Mouse (Mus musculus) liver, embryonic 15.5 days (tissue): ENCODE measurements around the gene Ephb3. TPM values are rescaled to one million over a fixed set of nuclear protein-coding genes. Genes with fewer than 3 reads are reported as not detected.
"Not testable (repeated sequence)": the region's sequence is repeated elsewhere in the genome, so short reads cannot be mapped to it uniquely, and the experiment has no call there.

Source experiments
- ATAC-seq: fragments of 200-750 bp; cut with Nextera tagmentation; 2 replicates; pipeline ENCODE4 v1.8.0; 2017; ENCODE audit warnings: moderate number of reproducible peaks, mild to moderate bottlenecking, moderate library complexity; ENCODE audit not compliant: insufficient read depth
- H3K27ac ChIP-seq: fragments of 300-500 bp; sonication (generic); replicated peaks from 2 replicates; pipeline ENCODE4 v1.5.1; 2015; ENCODE audit warnings: mild to moderate bottlenecking, inconsistent platforms
- H3K27me3 ChIP-seq: fragments of 300-500 bp; sonication (generic); 2 replicates; pipeline ENCODE4 v1.6.1; 2015; ENCODE audit warnings: mild to moderate bottlenecking, inconsistent platforms
- H3K36me3 ChIP-seq: fragments of 300-500 bp; sonication (generic); replicated peaks from 2 replicates; pipeline ENCODE4 v1.6.1; 2015; ENCODE audit warnings: moderate library complexity, mild to moderate bottlenecking, inconsistent platforms
- H3K4me1 ChIP-seq: fragments of 300-500 bp; sonication (generic); replicated peaks from 2 replicates; pipeline ENCODE4 v1.6.1; 2015; ENCODE audit warnings: inconsistent platforms
- H3K4me2 ChIP-seq: fragments of 300-500 bp; sonication (generic); 2 replicates; pipeline ENCODE4 v1.6.1; 2015; ENCODE audit warnings: moderate library complexity, mild to moderate bottlenecking, inconsistent platforms
- H3K4me3 ChIP-seq: fragments of 300-500 bp; sonication (generic); replicated peaks from 2 replicates; pipeline ENCODE4 v1.5.1; 2015; ENCODE audit warnings: mild to moderate bottlenecking, inconsistent platforms
- H3K9ac ChIP-seq: fragments of 300-500 bp; sonication (generic); 2 replicates; pipeline ENCODE4 v1.6.1; 2015; ENCODE audit warnings: moderate library complexity, mild to moderate bottlenecking, inconsistent platforms
- H3K9me3 ChIP-seq: fragments of 300-500 bp; sonication (generic); replicated peaks from 2 replicates; pipeline ENCODE4 v1.6.1; 2016; ENCODE audit warnings: inconsistent platforms
- WGBS: fragments of 180-500 bp; shearing (Covaris S2); methylation state at CpG from one replicate; pipeline ENCODE4 v1.1.7; 2015; ENCODE audit warnings: mixed read lengths; ENCODE audit not compliant: insufficient replicate concordance; 5-methylcytosine and 5-hydroxymethylcytosine counted together
- polyA plus RNA-seq: library from polyadenylated mRNA; unstranded; fragments of >200 nt; fragmentation: Nextera tagmentation; extraction: Ambion mirVana; gene quantifications from 2 replicates; pipeline ENCODE4 v1.2.1, GENCODE M21; 2015

Ephb3 gene
- 0.52 and 0.61 TPM in 2 replicates for polyA plus RNA-seq

- H3K9me3 ChIP-seq, result no peaks in the 10 kb centered on the region
- no peak within 1 kb of the TSS for H3K9ac ChIP-seq
- H3K27me3 ChIP-seq, result peaks cover 88% of the 10 kb centered on the region
- peak within 1 kb of the TSS; percentile 68 for H3K4me2 ChIP-seq
- 1% methylated on average over 51 of the region's 51 CpGs for WGBS
- peaks cover 10% of the 10 kb centered on the region for H3K4me1 ChIP-seq
- peak; percentile 91 for ATAC-seq
- H3K36me3 ChIP-seq, result no peaks in the 10 kb centered on the region
- H3K27ac ChIP-seq, result no peak within 1 kb of the TSS
- peak within 1 kb of the TSS; percentile 51 for H3K4me3 ChIP-seq
These were observed at the start of gene Ephb3 for GRCm38 (mm10) chr16:21204367-21205092. Gene Ephb3 (plus strand): TSS chr16:21204755.

GRCm38 (mm10) chr16:21156261-21156660 is 48.3 kb upstream of the Ephb3 start:
- H3K9ac ChIP-seq, H3K9me3 ChIP-seq, ATAC-seq, H3K27me3 ChIP-seq, H3K4me3 ChIP-seq, H3K27ac ChIP-seq, H3K4me2 ChIP-seq, H3K36me3 ChIP-seq, H3K4me1 ChIP-seq: not testable (repeated sequence)

- not testable (repeated sequence) for H3K4me3 ChIP-seq, H3K36me3 ChIP-seq, H3K27ac ChIP-seq, H3K27me3 ChIP-seq, H3K9ac ChIP-seq, H3K9me3 ChIP-seq, H3K4me1 ChIP-seq, ATAC-seq, H3K4me2 ChIP-seq
- 73% methylated on average over 1 of the region's 1 CpGs for WGBS
These were observed 45.3 kb upstream of the Ephb3 start for GRCm38 (mm10) chr16:21159226-21159625.

- not testable (repeated sequence) for H3K4me2 ChIP-seq, H3K4me3 ChIP-seq, H3K27ac ChIP-seq, H3K9ac ChIP-seq, H3K9me3 ChIP-seq, ATAC-seq, H3K36me3 ChIP-seq, H3K27me3 ChIP-seq, H3K4me1 ChIP-seq
- 40% methylated on average over 3 of the region's 3 CpGs for WGBS
These were observed 41.1 kb upstream of the Ephb3 start for GRCm38 (mm10) chr16:21163423-21163822.

GRCm38 (mm10) chr16:21165343-21166220 is 39.0 kb upstream of the Ephb3 start:
- ATAC-seq, H3K27ac ChIP-seq, H3K4me2 ChIP-seq, H3K4me1 ChIP-seq, H3K9me3 ChIP-seq, H3K9ac ChIP-seq, H3K4me3 ChIP-seq, H3K36me3 ChIP-seq, H3K27me3 ChIP-seq: not testable (repeated sequence)
- WGBS, result 19% methylated on average over 17 of the region's 19 CpGs

- Histone ChIP-seq H3K9me3 (no peaks in the 10 kb centered on the region), H3K36me3 (no peaks in the 10 kb centered on the region), H3K4me3 (no peak overlapping the region), H3K9ac (no peak overlapping the region), H3K27me3 (no peaks in the 10 kb centered on the region), H3K4me2 (no peak overlapping the region), H3K4me1 (no peaks in the 10 kb centered on the region), H3K27ac (no peak overlapping the region)
- ATAC-seq, result no peak
- WGBS, result 76% methylated on average over 13 of the region's 13 CpGs
These were observed 35.8 kb upstream of the Ephb3 start for GRCm38 (mm10) chr16:21168730-21169129.

- no CpG with 5 or more reads among the region's 1 CpGs for WGBS
- Histone ChIP-seq H3K27ac (no peak overlapping the region), H3K9me3 (no peaks in the 10 kb centered on the region), H3K27me3 (no peaks in the 10 kb centered on the region), H3K4me2 (no peak overlapping the region), H3K9ac (no peak overlapping the region), H3K4me1 (no peaks in the 10 kb centered on the region), H3K4me3 (no peak overlapping the region), H3K36me3 (no peaks in the 10 kb centered on the region)
- no peak for ATAC-seq
These were observed 29.3 kb upstream of the Ephb3 start for GRCm38 (mm10) chr16:21175236-21175635.

GRCm38 (mm10) chr16:21182108-21182507 is 22.4 kb upstream of the Ephb3 start:
- ATAC-seq, result no peak
- H3K36me3 ChIP-seq, result no peaks in the 10 kb centered on the region
- 32% methylated on average over 1 of the region's 1 CpGs for WGBS

GRCm38 (mm10) chr16:21184697-21185096 is 19.9 kb upstream of the Ephb3 start:
- H3K4me2 ChIP-seq, result no peak overlapping the region
- no peak overlapping the region for H3K9ac ChIP-seq
- no peaks in the 10 kb centered on the region for H3K9me3 ChIP-seq
- no peak for ATAC-seq
- H3K27me3 ChIP-seq, result no peaks in the 10 kb centered on the region
- no peaks in the 10 kb centered on the region for H3K4me1 ChIP-seq
- H3K27ac ChIP-seq, result no peak overlapping the region
- H3K4me3 ChIP-seq, result no peak overlapping the region
- no peaks in the 10 kb centered on the region for H3K36me3 ChIP-seq

More at GRCm38 (mm10) chr16:21182108-21182507, 22.4 kb upstream of the Ephb3 start:
- Histone ChIP-seq H3K27ac (no peak overlapping the region), H3K4me2 (no peak overlapping the region), H3K4me3 (no peak overlapping the region), H3K4me1 (no peaks in the 10 kb centered on the region), H3K9me3 (no peaks in the 10 kb centered on the region), H3K9ac (no peak overlapping the region), H3K27me3 (no peaks in the 10 kb centered on the region)

GRCm38 (mm10) chr16:21187568-21187967 is 17.0 kb upstream of the Ephb3 start:
- no peak for ATAC-seq
- H3K36me3 ChIP-seq, result no peaks in the 10 kb centered on the region
- H3K9me3 ChIP-seq, result no peaks in the 10 kb centered on the region
- WGBS, result 33% methylated on average over 7 of the region's 7 CpGs
- no peak overlapping the region for H3K9ac ChIP-seq
- no peaks in the 10 kb centered on the region for H3K4me1 ChIP-seq
- no peaks in the 10 kb centered on the region for H3K27me3 ChIP-seq
- H3K4me3 ChIP-seq, result no peak overlapping the region
- no peak overlapping the region for H3K27ac ChIP-seq
- no peak overlapping the region for H3K4me2 ChIP-seq

GRCm38 (mm10) chr16:21188345-21188744 is 16.2 kb upstream of the Ephb3 start:
- 74% methylated on average over 3 of the region's 3 CpGs for WGBS
- no peak for ATAC-seq
- H3K9ac ChIP-seq, result no peak overlapping the region

More at GRCm38 (mm10) chr16:21188345-21188744, 16.2 kb upstream of the Ephb3 start:
- H3K27ac ChIP-seq, result no peak overlapping the region
- 0 out of 2 replicates have a peak, but pooled peaks cover 3% of the 10 kb centered on the region for H3K27me3 ChIP-seq
- no peak overlapping the region for H3K4me2 ChIP-seq
- no peaks in the 10 kb centered on the region for H3K4me1 ChIP-seq
- H3K9me3 ChIP-seq, result no peaks in the 10 kb centered on the region
- H3K4me3 ChIP-seq, result no peak overlapping the region
- H3K36me3 ChIP-seq, result no peaks in the 10 kb centered on the region
